Mouse (Mus musculus): ENCODE measurements at regions not wholly inside any gene's neighbourhood (a gene's known extent, or its start where the extent isn't known, plus 50 kb on each side); places are given as distances from the start of the nearest gene placed in this dataset.
"Not testable (repeated sequence)": the region's sequence is repeated elsewhere in the genome, so short reads cannot be mapped to it uniquely, and the experiment has no call there.

GRCm38 (mm10) chr12:77526581-77526980, 288.7 kb downstream of the Fut8 start:
- H3K4me3 ChIP-seq (ENCODE audit: low read depth, low read length); H3K36me3 ChIP-seq (ENCODE audit: control insufficient read depth, insufficient read depth, low read length); DNase-seq (ENCODE audit: low spot score); ATAC-seq (ENCODE audit: insufficient read depth, low FRiP score, low TSS enrichment); H3K27me3 ChIP-seq (ENCODE audit: control insufficient read depth, insufficient read depth, low read length); H3K27ac ChIP-seq (ENCODE audit: low read depth, low read length); H3K9ac ChIP-seq (ENCODE audit: low read length); H3K4me1 ChIP-seq (ENCODE audit: control insufficient read depth, insufficient read depth, low read length); H3K9me3 ChIP-seq (ENCODE audit: control insufficient read depth, low read length); H3K4me2 ChIP-seq (ENCODE audit: low read depth): not testable (repeated sequence)
- WGBS, result 95% methylated on average over 14 of the region's 14 CpGs

DNA sequence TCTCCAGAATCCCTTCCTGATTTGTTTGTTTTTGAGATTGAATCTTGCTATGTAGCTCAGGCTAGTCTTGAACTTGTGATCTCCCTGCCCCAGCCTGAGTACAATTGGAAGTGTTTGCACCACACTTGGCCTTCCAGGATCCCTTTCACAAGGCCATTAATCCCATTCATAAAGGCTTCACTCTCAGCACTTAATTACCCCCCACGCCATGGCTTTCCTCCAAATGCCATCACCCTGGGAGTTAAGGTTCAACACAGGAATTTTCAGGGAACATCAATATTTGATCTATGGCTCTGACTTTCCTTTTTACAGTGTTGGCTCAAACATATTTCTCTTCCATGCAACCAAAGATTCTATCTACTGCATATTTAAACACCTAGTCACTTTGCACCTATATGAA, 289.6 kb downstream of the Fut8 start:
- DNase-seq (ENCODE audit: low spot score), result no peak
- WGBS, result 68% methylated on average over 1 of the region's 1 CpGs

DNA sequence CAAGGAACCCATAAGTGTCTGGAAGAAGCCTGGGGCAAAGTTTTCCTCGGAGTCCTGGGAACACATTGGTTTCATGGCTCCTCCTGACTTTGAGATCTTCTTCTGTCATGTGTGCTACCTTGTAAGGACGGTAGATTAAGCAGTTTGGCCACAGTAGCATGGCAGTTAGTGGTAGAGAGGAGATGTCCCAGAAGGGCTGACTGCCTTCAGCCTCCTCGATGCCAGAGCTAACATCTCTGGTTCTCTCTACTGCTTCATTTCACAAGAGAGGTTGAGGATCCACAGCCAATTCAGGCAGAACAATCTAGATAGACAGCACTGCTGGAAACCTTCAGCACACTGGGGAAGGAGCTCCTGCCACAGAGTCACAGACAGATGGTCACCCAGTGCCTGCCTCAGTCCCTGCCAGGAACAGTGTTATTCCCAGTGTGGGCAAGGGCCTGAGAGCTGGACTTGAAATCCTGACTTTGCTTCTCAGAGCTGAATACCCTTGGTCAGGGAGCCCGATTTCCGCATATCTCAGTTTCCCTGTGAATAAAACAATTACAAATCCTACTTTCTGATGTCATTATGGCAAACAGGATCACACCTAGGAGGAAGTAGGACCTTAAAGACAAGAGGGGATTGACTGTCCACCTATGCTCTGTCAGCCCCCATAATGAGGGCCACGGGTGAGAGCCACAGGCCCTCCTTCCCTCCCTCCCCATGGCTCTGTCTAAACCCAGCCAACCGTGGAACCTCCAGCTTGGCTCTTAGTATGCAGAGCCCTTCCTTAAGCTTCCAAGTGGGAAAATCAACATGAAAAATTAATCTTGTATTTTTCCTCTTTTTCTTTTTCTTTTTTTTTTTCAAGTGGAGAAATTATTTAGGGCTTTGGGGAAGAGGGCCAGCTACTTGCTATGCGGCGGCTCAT, 290.3 kb downstream of the Fut8 start:
- ATAC-seq (ENCODE audit: insufficient read depth, low FRiP score, low TSS enrichment) (no peak), DNase-seq (ENCODE audit: low spot score) (no peak)
- Histone ChIP-seq H3K27me3 (ENCODE audit: control insufficient read depth, insufficient read depth, low read length) (no peaks in the 10 kb centered on the region), H3K36me3 (ENCODE audit: control insufficient read depth, insufficient read depth, low read length) (no peaks in the 10 kb centered on the region), H3K4me1 (ENCODE audit: control insufficient read depth, insufficient read depth, low read length) (no peaks in the 10 kb centered on the region), H3K4me3 (ENCODE audit: low read depth, low read length) (no peak overlapping the region), H3K4me2 (ENCODE audit: low read depth) (no peak overlapping the region), H3K9me3 (ENCODE audit: control insufficient read depth, low read length) (no peaks in the 10 kb centered on the region), H3K9ac (ENCODE audit: low read length) (no peak overlapping the region), H3K27ac (ENCODE audit: low read depth, low read length) (no peak overlapping the region)
- WGBS, result 87% methylated on average over 9 of the region's 9 CpGs

More for the DNA sequence above, 289.6 kb downstream of the Fut8 start:
- H3K36me3 ChIP-seq (ENCODE audit: control insufficient read depth, insufficient read depth, low read length), result no peaks in the 10 kb centered on the region
- ATAC-seq (ENCODE audit: insufficient read depth, low FRiP score, low TSS enrichment), result no peak
- H3K4me3 ChIP-seq (ENCODE audit: low read depth, low read length), result no peak overlapping the region
- H3K27me3 ChIP-seq (ENCODE audit: control insufficient read depth, insufficient read depth, low read length), result no peaks in the 10 kb centered on the region
- H3K27ac ChIP-seq (ENCODE audit: low read depth, low read length), result no peak overlapping the region
- H3K9me3 ChIP-seq (ENCODE audit: control insufficient read depth, low read length), result no peaks in the 10 kb centered on the region
- no peak overlapping the region for H3K4me2 ChIP-seq (ENCODE audit: low read depth)
- no peak overlapping the region for H3K9ac ChIP-seq (ENCODE audit: low read length)
- H3K4me1 ChIP-seq (ENCODE audit: control insufficient read depth, insufficient read depth, low read length), result no peaks in the 10 kb centered on the region

GRCm38 (mm10) chr12:77528868-77529271, 290.9 kb downstream of the Fut8 start:
- H3K36me3 ChIP-seq (ENCODE audit: control insufficient read depth, insufficient read depth, low read length), result no peaks in the 10 kb centered on the region
- H3K9me3 ChIP-seq (ENCODE audit: control insufficient read depth, low read length), result no peaks in the 10 kb centered on the region
- H3K27me3 ChIP-seq (ENCODE audit: control insufficient read depth, insufficient read depth, low read length), result no peaks in the 10 kb centered on the region
- DNase-seq (ENCODE audit: low spot score) (no peak), ATAC-seq (ENCODE audit: insufficient read depth, low FRiP score, low TSS enrichment) (no peak)
- WGBS, result 71% methylated on average over 8 of the region's 8 CpGs
- H3K9ac ChIP-seq (ENCODE audit: low read length), result no peak overlapping the region
- no peak overlapping the region for H3K27ac ChIP-seq (ENCODE audit: low read depth, low read length)
- H3K4me3 ChIP-seq (ENCODE audit: low read depth, low read length), result no peak overlapping the region
- H3K4me1 ChIP-seq (ENCODE audit: control insufficient read depth, insufficient read depth, low read length), result no peaks in the 10 kb centered on the region
- H3K4me2 ChIP-seq (ENCODE audit: low read depth), result no peak overlapping the region

- H3K4me1 ChIP-seq (ENCODE audit: control insufficient read depth, insufficient read depth, low read length), result no peaks in the 10 kb centered on the region
- H3K4me2 ChIP-seq (ENCODE audit: low read depth), result no peak overlapping the region
- no peak overlapping the region for H3K4me3 ChIP-seq (ENCODE audit: low read depth, low read length)
- DNase-seq (ENCODE audit: low spot score), result no peak
- H3K9ac ChIP-seq (ENCODE audit: low read length), result no peak overlapping the region
- no peak overlapping the region for H3K27ac ChIP-seq (ENCODE audit: low read depth, low read length)
- ATAC-seq (ENCODE audit: insufficient read depth, low FRiP score, low TSS enrichment), result no peak
- no peaks in the 10 kb centered on the region for H3K36me3 ChIP-seq (ENCODE audit: control insufficient read depth, insufficient read depth, low read length)
- no peaks in the 10 kb centered on the region for H3K9me3 ChIP-seq (ENCODE audit: control insufficient read depth, low read length)
- H3K27me3 ChIP-seq (ENCODE audit: control insufficient read depth, insufficient read depth, low read length), result no peaks in the 10 kb centered on the region
- WGBS, result 88% methylated on average over 4 of the region's 4 CpGs
Observed at GRCm38 (mm10) chr12:77529414-77529813, 291.5 kb downstream of the Fut8 start.

DNA sequence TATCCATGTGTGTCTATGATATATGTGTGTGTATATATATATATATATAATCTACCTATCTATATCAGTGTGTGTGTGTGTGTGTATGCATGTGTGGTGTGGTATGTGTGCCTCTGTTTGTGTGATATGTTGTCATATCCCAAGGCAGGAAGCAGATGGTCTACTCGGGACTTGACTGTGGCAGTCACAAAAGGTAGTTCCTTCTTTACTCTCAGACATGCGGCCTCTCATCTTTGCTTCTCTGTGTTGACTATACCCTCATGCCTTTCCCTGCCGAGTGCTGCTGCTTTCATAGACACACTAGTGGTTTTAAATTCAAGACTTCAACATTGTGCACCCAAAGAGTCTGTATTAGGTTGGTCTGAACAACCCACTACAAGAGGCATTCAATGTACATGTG, 292.0 kb downstream of the Fut8 start:
- no peaks in the 10 kb centered on the region for H3K9me3 ChIP-seq (ENCODE audit: control insufficient read depth, low read length)
- no peaks in the 10 kb centered on the region for H3K36me3 ChIP-seq (ENCODE audit: control insufficient read depth, insufficient read depth, low read length)
- H3K27me3 ChIP-seq (ENCODE audit: control insufficient read depth, insufficient read depth, low read length), result no peaks in the 10 kb centered on the region
- H3K4me3 ChIP-seq (ENCODE audit: low read depth, low read length), result no peak overlapping the region
- 85% methylated on average over 3 of the region's 3 CpGs for WGBS
- ATAC-seq (ENCODE audit: insufficient read depth, low FRiP score, low TSS enrichment), result no peak
- no peak overlapping the region for H3K27ac ChIP-seq (ENCODE audit: low read depth, low read length)
- no peaks in the 10 kb centered on the region for H3K4me1 ChIP-seq (ENCODE audit: control insufficient read depth, insufficient read depth, low read length)
- H3K9ac ChIP-seq (ENCODE audit: low read length), result no peak overlapping the region
- H3K4me2 ChIP-seq (ENCODE audit: low read depth), result no peak overlapping the region
- no peak for DNase-seq (ENCODE audit: low spot score)

GRCm38 (mm10) chr12:77531294-77531693, 293.4 kb downstream of the Fut8 start:
- Histone ChIP-seq H3K9ac (ENCODE audit: low read length) (no peak overlapping the region), H3K4me3 (ENCODE audit: low read depth, low read length) (no peak overlapping the region), H3K36me3 (ENCODE audit: control insufficient read depth, insufficient read depth, low read length) (no peaks in the 10 kb centered on the region), H3K27ac (ENCODE audit: low read depth, low read length) (no peak overlapping the region), H3K9me3 (ENCODE audit: control insufficient read depth, low read length) (no peaks in the 10 kb centered on the region), H3K27me3 (ENCODE audit: control insufficient read depth, insufficient read depth, low read length) (no peaks in the 10 kb centered on the region), H3K4me2 (ENCODE audit: low read depth) (no peak overlapping the region), H3K4me1 (ENCODE audit: control insufficient read depth, insufficient read depth, low read length) (no peaks in the 10 kb centered on the region)
- ATAC-seq (ENCODE audit: insufficient read depth, low FRiP score, low TSS enrichment) (no peak), DNase-seq (ENCODE audit: low spot score) (no peak)
- WGBS, result 82% methylated on average over 5 of the region's 5 CpGs

- 88% methylated on average over 8 of the region's 8 CpGs for WGBS
- no peak overlapping the region for H3K9ac ChIP-seq (ENCODE audit: low read length)
- no peaks in the 10 kb centered on the region for H3K9me3 ChIP-seq (ENCODE audit: control insufficient read depth, low read length)
- no peak for DNase-seq (ENCODE audit: low spot score)
- H3K4me2 ChIP-seq (ENCODE audit: low read depth), result no peak overlapping the region
- no peak overlapping the region for H3K4me3 ChIP-seq (ENCODE audit: low read depth, low read length)
- H3K27me3 ChIP-seq (ENCODE audit: control insufficient read depth, insufficient read depth, low read length), result no peaks in the 10 kb centered on the region
- ATAC-seq (ENCODE audit: insufficient read depth, low FRiP score, low TSS enrichment), result no peak
- H3K4me1 ChIP-seq (ENCODE audit: control insufficient read depth, insufficient read depth, low read length), result no peaks in the 10 kb centered on the region
- no peaks in the 10 kb centered on the region for H3K36me3 ChIP-seq (ENCODE audit: control insufficient read depth, insufficient read depth, low read length)
- no peak overlapping the region for H3K27ac ChIP-seq (ENCODE audit: low read depth, low read length)
Observed at GRCm38 (mm10) chr12:77532547-77532946, 294.6 kb downstream of the Fut8 start.

DNA sequence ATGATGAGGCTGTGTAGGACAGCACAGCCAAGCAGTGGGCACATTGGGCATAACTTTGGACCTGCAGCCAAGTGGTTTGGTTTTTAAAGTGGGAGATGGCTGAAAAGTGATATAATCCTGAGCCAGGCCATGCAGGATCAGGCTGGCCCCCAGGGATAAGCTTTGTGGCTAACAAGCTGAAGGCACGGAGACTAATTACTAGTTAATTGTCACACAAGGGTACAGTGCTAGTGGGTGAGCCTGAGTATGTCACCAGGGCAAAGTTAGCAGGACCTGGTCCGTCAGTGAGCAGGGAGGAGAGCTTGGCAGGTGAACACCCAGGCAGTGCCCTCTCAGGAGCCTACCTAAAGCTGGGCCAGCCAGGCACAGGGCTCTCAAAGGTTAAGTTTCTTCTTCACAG, 295.7 kb downstream of the Fut8 start:
- no peaks in the 10 kb centered on the region for H3K9me3 ChIP-seq (ENCODE audit: control insufficient read depth, low read length)
- no peaks in the 10 kb centered on the region for H3K4me1 ChIP-seq (ENCODE audit: control insufficient read depth, insufficient read depth, low read length)
- WGBS, result 70% methylated on average over 2 of the region's 2 CpGs
- ATAC-seq (ENCODE audit: insufficient read depth, low FRiP score, low TSS enrichment), result no peak
- no peak overlapping the region for H3K27ac ChIP-seq (ENCODE audit: low read depth, low read length)
- no peaks in the 10 kb centered on the region for H3K27me3 ChIP-seq (ENCODE audit: control insufficient read depth, insufficient read depth, low read length)
- no peak for DNase-seq (ENCODE audit: low spot score)
- H3K4me3 ChIP-seq (ENCODE audit: low read depth, low read length), result no peak overlapping the region
- H3K36me3 ChIP-seq (ENCODE audit: control insufficient read depth, insufficient read depth, low read length), result no peaks in the 10 kb centered on the region
- no peak overlapping the region for H3K9ac ChIP-seq (ENCODE audit: low read length)
- no peak overlapping the region for H3K4me2 ChIP-seq (ENCODE audit: low read depth)

All from neural tube, embryonic 11.5 days (tissue).